Mouse (Mus musculus) left cerebral cortex, adult 9 months (tissue): ENCODE data around the gene Shox2.

Experiments used
- DNase-seq, 2 experiments: peaks; one replicate each; pipeline ENCODE4 v3.0.0; 2022; ENCODE audit warnings: low spot score in 2 of 2

Shox2 gene

GRCm38 (mm10) chr3:66964884-66965283 is 16.7 kb downstream of the Shox2 start:
- no peak for DNase-seq

GRCm38 (mm10) chr3:66959972-66960371 is 21.6 kb downstream of the Shox2 start:
- DNase-seq = no peak

GRCm38 (mm10) chr3:66955126-66955525 is 26.4 kb downstream of the Shox2 start:
- no peak for DNase-seq

- no peak for DNase-seq
Measured at GRCm38 (mm10) chr3:66939675-66940074, 41.9 kb downstream of the Shox2 start.

GRCm38 (mm10) chr3:66922436-66922835 is 59.1 kb downstream of the Shox2 start:
- DNase-seq = no peak
